Mouse (Mus musculus): ENCODE data around the gene Cbx4.

GRCm38 (mm10) chr11:119078691-119079444 is 7.2 kb downstream of the Cbx4 start:
- no peak for TF ChIP-seq POLR2A (IDR thresholded peaks at IDR 0.05; ENCODE audit: borderline replicate concordance, control insufficient read depth, low read depth, low read length)
- TF ChIP-seq CTCF (IDR thresholded peaks at IDR 0.05; ENCODE audit: control insufficient read depth, insufficient read depth, low read length): no peak
